Mouse (Mus musculus) brain, embryonic 18.5 days (tissue): ENCODE data around the gene Pla2g2c.

Experiments used
- DNase-seq: peaks from one replicate; pipeline ENCODE4 v3.0.0-alpha.2; 2012; ENCODE audit warnings: low read depth, low spot score

The Pla2g2c gene

DNA sequence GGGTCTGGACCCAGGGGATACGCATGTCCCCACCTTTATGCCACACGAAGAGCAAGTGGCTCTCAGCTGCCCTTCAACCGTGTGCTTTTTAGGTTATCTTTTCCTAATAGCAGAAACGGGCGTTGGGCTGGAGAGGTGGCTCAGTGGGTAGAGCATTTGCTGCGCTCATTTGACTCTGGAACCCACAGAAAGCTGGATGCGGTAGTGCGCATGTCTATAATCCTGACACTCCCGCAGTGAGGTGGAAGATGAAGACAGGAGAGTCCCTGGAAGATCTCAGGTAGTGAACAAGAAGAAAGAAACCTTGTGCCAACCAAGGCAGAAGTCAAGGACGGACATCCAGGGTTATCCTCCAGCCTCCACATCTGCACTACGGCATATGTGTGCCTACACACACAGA lies 15.3 kb upstream of the Pla2g2c start:
- DNase-seq: no peak

DNA sequence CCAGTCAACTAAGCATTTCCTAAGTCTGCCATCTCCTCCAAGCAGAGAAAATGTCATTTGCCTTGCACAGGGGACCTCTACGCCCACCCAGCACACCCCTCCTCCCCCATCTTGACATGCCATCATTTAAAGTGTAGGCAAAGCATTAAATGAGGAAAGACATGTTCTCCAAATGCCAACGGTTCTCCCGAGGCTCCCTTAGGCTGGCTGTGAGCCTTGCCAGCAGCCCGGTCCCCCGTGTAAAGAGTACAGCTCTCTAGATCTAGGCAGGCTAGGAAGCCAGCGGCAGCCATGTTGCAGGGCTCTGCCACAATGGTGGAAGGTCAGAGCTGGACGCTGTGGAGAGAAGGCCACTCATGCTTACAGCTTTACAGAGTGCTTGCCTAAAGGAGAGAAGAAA lies 14.6 kb upstream of the Pla2g2c start:
- no peak for DNase-seq

- peak; percentile 47 for DNase-seq
These were observed 14.0 kb upstream of the Pla2g2c start for GRCm38 (mm10) chr4:138710633-138711032.

- no peak for DNase-seq
These were observed 13.4 kb upstream of the Pla2g2c start for GRCm38 (mm10) chr4:138711051-138711820.

GRCm38 (mm10) chr4:138712096-138712495 lies 12.5 kb upstream of the Pla2g2c start:
- no peak for DNase-seq

DNA sequence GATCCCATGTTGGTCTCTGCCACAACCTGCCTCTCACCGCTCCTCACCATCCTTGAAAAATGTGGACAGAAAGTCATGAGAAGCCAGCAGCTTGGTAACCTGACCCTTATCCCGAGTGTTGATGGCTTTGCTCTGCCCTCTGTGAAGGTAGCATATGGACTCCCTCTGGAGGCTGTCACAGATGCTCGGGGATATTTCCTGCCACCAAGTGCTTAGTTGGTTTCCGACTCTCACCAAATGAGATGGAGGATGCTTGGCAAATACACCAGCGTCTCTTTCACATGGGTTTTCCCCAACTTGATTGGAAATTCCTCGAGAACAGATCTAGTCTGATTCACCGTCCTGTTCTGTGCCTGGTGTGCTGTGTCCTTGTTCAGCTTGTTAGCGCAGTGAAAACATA lies 12.0 kb upstream of the Pla2g2c start:
- DNase-seq: no peak

GRCm38 (mm10) chr4:138714186-138714585 lies 10.4 kb upstream of the Pla2g2c start:
- DNase-seq: no peak

DNA sequence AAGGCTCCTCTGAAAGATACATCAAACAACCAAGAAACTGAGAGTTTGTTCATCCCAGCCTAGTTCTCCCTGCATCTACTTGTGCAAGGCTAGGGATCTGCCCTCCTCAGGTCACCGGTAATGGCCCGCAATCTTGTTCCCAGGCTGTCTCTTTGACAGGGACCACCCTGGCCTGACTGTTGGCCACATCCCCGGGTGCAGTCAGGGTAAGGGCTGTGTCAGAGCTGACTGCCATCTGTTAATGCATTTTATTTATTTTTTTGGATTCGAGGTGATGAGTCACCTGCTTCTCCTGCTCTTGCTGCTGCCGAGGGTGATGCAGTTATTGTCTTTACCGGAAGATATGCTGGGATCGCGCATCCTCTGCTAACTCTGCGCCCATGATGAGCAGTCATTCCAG lies 7.9 kb upstream of the Pla2g2c start:
- DNase-seq: no peak

DNA sequence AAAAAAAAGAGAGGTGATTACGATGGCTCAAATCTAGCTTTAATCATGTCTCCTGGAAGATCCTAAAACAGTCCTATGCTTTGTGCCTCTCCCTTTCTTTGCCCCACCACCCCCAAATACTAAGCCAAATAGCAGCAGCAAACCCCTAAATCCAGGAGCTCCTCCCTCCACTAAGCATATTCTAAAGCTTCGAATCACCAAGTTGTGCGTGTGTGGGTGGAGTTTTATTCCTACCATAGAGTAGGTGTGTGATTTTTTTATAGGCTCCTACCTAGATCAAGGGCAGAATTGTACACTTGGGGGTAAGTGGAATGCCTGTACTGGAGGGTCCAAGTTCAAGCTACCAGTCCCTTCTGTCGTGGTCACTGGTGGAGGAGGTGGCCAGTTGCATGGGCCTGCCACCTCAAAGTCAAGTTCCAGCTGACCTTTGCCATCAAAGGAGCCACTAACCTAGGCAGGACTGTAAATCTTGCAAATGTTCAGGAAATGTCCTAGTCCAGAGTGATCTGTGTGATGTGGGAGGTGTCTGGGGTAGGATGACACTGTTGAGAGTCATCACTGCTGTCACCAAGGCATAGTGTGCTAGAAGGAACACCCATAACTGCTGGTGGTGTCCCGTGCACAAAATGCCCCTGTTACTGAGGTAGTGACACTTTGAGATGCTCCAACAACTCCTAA lies 5.9 kb upstream of the Pla2g2c start:
- no peak for DNase-seq

DNA sequence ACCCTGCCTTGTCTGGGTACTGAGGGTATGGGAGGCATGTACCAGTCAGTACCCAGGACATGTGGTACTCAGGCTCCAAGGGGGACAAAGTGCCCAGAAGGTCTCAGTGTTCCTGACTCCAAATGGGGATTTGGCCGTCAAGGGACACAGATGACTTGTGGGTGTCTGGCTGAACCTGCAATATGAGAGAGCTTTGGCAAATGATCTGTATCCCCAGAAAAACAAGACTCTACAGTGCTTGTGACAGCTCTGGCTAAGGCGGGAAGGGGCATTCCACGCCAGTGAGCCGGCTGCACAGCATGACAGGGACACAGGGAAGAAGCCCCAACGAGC lies 5.4 kb upstream of the Pla2g2c start:
- no peak for DNase-seq

- DNase-seq: no peak
These were observed 905 bp upstream of the Pla2g2c start for GRCm38 (mm10) chr4:138723493-138724281.

- DNase-seq: no peak
These were observed 502 bp downstream of the Pla2g2c start for GRCm38 (mm10) chr4:138725127-138725461.

GRCm38 (mm10) chr4:138725751-138726150 lies 1.2 kb downstream of the Pla2g2c start:
- no peak for DNase-seq

DNA sequence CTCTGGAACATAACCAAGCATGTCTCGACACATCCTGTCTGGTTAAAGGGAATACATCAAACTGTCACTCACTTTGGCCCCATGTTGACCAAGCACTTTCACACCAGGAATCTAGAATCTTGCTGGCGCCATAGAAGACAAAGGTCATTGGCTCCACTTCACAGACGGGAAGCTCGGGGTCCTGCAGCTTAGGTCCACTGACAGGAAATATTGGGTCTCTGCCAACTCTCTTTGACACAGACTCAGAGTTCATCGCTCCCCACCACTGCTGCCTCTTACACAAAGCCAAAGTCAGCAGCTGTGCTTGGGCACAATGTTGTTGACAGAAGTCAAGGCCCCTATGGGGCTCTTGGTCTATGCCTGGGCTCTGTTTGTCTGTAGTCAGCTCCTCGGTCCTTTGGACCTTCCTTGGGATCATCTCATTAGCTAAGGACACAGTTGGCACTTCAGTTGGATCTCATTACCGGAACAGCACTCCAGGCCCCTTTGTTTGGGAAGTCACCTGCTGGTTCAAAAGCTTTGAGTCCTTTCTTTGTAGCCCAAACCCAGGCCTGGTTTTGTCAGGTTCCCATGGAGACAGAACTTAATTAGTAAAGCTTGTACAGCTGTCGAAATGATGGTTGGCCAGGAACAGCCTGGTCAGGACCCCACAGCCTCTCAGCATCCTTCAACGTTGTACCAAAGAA lies 4.6 kb downstream of the Pla2g2c start:
- DNase-seq: no peak

DNA sequence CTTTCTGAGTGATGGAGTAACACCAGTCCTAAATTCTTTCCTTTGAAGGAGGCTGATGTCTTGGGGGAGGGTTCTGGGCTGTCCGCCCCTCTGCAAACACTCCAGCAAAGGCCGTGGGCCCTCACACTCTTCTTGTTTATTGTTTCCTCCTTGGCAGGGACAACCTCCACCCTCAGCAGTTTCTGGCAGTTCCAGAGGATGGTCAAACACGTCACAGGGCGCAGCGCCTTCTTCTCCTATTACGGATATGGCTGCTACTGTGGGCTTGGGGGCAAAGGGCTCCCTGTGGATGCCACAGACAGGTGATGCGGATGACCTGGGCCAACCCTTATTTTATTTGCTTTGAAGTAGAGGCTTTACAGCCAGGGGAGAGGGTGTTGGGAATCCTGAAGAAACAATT lies 9.5 kb downstream of the Pla2g2c start:
- no peak for DNase-seq

DNA sequence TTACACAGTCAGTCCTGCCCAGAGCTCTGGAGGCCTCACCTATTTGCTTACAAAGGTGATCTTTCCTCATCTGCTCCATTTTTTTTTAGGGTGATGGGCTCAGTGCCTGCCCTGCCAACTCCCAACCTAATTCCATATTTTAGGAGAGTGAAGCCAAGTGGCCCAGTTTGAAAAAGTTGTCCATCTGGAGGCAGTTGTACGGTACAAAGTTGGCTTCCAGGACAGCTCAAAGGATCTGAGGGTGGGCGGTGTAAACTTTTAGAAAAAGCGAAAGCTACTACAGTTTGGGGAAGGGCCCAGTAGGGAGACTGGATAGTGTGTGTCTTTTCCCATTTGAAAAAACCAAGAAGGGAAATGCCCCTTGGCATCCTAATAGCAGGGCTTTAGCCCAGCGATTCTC lies 10.3 kb downstream of the Pla2g2c start:
- DNase-seq: no peak

DNA sequence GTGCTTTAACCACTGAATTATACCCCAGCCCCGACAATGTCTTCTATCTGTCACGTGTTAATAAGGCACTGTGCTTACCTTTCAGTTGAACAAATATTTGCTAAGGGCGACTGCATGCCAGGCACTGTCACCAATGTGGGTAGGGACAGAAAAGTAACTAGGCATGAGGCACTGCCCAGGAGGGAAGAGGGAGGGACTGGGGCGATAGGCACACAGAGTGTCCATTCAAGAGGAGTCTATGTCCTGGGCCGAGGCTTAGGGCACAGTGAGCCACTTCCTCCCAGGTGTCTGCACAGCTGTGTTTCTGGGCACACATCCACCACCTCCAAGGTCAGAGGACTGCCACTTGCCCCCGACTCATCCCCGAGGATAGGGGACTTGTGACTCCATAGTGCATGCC lies 12.4 kb downstream of the Pla2g2c start, which contains the start of gene Ubxn10:
TSS of gene Ubxn10 (minus strand) at position 137 of the 400 bp plus-strand sequence.
- no peak for DNase-seq

DNA sequence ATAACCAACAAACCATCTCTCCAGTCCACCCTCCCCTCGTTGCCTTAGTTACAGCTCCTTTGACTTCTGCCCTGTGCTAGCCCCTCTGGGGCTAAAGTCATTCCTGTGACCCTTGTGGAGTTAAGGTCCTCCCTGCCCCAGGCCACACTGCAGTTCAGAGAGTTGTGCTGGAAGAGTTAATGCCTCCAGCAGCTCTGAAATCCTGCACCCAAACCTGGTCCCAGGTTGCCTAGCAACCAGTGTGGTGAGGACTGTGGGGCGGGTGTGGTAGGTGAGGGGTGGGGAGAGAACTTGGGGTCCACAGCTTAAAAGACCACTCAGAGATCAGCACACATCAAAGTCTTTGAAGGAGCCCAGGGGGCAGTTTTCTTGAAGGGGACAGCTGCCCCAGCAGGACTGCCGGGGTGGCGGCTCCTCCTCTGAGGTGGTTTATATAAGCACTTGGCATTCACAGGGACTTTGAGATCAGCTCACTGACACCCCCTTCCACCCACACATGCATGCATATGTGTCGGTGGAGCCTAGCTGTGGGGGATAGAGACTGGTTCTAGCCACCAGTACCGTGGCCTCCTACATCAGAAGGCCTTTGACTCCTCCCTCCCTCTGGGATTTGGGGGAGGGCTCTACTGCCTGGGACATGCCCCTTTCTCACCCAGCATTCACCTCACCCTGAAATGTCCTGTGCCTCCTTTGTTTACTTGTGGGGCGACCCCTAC lies 14.7 kb downstream of the Pla2g2c start:
- DNase-seq: no peak

GRCm38 (mm10) chr4:138745884-138746283 lies 21.3 kb downstream of the Pla2g2c start:
- DNase-seq: no peak

DNA sequence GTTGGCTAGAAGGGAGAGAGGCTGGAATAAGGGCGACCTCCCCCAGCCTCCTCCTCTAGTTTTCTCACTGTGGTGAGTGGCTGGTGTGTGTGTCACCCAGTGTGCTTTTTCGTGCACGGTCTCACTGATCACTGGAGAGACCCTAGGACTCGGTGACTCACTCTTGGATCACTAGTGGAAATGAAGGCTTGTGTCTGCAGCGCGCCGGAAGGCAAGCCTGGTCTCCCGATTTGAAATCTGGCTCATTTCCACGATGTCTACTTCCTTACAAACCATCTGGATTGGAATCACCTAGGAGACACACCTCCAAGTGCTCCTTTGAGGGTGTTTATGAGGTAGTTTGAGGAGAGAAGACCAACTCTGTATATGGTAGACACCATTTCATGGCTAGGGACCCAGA lies 22.3 kb downstream of the Pla2g2c start:
- no peak for DNase-seq

GRCm38 (mm10) chr4:138747851-138748250 lies 23.3 kb downstream of the Pla2g2c start:
- no peak for DNase-seq
